Mouse (Mus musculus): ENCODE results near the gene Prrc2a. TPM values are rescaled to one million over a fixed set of nuclear protein-coding genes. Genes with fewer than 3 reads are reported as not detected.

Prrc2a gene
- total RNA-seq (2021): 100 to 1,000 TPM; 270 to 288 TPM
- long read RNA-seq, experiment 1, partial matches to known transcripts: 16 of 20 reads
- long read RNA-seq, experiment 1, other reads (novel, unspliced or antisense): 4 of 20 reads
- long read RNA-seq, experiment 2, partial matches to known transcripts: 12 of 18 reads
- long read RNA-seq, experiment 2, other reads (novel, unspliced or antisense): 6 of 18 reads

GRCm38 (mm10) chr17:35164568-35165450 is at the start of gene Prrc2a:
Gene Prrc2a (minus strand): TSS chr17:35164897.
- DNase-seq (ENCODE audit: low spot score in 2 of 2): peak; percentile 98 to 99

DNA sequence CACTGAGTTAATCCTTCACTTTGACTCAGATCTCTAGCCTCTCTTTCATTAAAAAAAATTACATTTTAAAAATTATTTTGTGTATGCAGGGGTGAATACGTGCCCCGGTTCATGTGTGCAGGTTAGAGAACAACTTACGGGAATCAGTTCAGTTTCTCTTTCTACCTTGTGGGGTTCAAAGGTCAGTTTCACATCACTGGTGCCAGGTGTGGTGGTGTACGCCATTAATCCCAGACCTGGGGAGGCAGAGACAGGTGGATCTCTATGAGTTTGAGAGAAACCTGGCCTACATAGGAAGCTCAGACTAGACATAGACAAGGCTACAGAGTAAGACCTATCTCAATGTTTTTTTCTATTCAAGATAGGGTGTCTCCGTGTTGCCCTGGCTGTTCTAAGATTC is 48.4 kb upstream of the Prrc2a start:
- no peak for DNase-seq (ENCODE audit: low spot score in 2 of 2)

- no peak for DNase-seq (ENCODE audit: low spot score in 2 of 2)
Measured at GRCm38 (mm10) chr17:35210593-35210992, 45.9 kb upstream of the Prrc2a start.

GRCm38 (mm10) chr17:35209785-35210535 is 45.3 kb upstream of the Prrc2a start:
- no peak for DNase-seq (ENCODE audit: low spot score in 2 of 2)

GRCm38 (mm10) chr17:35205380-35205769 is 40.7 kb upstream of the Prrc2a start:
- DNase-seq (ENCODE audit: low spot score in 2 of 2): no peak

DNA sequence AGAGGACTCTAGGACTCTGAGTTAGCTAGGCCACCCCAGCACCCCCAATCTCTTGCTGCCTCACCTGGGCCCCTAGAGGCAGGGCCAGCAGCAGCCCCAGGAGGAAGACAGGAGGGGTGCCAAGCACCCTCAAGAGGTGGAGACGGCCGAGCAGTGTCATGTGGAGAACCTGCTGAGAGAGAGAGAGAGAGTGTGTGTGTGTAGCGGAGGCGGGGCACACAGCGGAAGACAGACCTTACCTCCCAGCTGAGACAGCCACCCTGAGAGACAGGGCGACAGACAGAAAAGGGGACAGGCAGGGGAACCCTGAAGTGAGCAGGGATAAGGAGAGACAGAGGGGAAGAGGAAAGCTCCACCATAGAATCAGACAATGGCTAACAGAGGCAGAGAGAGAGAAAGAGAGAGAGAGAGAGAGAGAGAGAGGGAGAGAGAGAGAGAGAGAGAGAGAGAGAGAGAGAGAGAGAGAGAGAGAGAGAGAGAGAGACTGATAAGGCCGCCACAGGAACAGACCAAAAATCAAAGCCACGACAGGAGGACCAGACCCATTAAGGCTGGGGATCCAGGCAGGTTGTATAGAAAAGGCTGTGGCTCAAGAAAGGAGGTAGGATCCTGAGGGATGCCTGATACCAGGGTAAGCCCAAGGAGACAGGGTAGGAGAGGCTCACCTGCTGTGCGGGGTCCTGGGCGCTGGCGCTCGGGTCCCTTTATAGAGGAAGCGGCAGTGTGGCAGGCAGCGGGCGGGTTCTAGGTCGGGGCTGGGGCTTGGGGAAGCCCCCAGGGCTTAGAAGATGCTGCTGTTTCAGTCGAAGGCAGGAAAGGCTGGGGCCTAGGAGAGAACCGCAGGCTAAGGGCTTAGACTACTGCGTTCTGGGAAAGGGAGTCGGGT is 40.0 kb upstream of the Prrc2a start, which contains the start of gene Lta:
Gene Lta (minus strand): TSS at position 858 of the 886 bp plus-strand sequence.
- DNase-seq (ENCODE audit: low spot score in 2 of 2): no peak

- no peak for DNase-seq (ENCODE audit: low spot score in 2 of 2)
Measured at GRCm38 (mm10) chr17:35202442-35202841, 37.7 kb upstream of the Prrc2a start.

GRCm38 (mm10) chr17:35201787-35202186 is 37.1 kb upstream of the Prrc2a start, which contains the start of gene Tnf:
Gene Tnf (minus strand): TSS chr17:35202007.
- DNase-seq (ENCODE audit: low spot score in 2 of 2): no peak

DNA sequence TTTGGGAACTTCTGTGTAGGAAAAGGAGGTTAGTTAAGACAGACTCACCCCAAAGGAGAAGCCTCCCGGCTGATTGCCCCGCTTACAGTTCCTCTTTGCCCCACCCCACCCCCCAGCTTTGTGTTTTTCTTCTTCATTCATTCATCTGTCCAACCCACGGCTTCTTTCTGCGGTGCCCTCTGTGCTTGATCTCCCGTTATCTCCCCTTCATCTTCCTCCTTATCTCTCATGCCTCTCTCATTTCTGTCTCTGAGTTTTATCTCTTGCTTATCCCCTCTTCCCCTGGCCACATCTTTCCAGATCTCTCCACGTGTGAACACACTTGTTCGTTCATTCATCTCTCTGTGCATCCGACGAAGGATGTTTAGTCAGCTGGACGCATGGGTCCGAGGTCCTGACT is 36.4 kb upstream of the Prrc2a start:
- DNase-seq (ENCODE audit: low spot score in 2 of 2): no peak

DNA sequence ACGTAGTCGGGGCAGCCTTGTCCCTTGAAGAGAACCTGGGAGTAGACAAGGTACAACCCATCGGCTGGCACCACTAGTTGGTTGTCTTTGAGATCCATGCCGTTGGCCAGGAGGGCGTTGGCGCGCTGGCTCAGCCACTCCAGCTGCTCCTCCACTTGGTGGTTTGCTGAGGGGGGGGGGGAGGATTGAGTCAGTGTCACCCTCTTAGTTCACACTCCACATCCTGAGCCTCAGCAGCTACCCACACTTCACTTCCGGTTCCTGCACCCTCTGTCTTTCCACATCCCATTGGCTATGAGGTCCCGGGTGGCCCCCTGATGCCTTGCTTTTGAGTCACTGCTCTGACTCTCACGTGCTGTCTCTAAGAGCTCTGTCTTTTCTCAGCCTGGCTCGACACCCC is 35.7 kb upstream of the Prrc2a start:
- no peak for DNase-seq (ENCODE audit: low spot score in 2 of 2)

DNA sequence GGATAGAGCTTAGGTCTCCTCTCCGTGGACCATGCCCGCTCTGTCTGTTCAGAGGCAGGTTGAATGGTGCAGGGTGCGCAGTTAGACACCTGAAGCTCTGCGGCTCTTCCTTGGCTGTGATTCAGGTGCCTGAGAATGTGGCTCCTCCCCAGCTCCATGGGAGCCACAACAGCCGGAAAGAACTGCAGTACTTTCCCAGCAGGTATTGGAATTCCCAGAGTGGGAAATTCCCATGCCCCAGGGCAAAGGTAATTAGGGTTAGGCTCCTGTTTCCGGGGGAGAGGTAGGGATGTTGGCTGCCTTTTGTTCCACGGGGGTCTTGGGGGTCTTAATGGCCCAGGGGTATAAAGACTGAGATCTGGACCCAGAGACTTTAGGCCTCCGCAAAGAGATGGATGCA is 34.2 kb upstream of the Prrc2a start:
- no peak for DNase-seq (ENCODE audit: low spot score in 2 of 2)

DNA sequence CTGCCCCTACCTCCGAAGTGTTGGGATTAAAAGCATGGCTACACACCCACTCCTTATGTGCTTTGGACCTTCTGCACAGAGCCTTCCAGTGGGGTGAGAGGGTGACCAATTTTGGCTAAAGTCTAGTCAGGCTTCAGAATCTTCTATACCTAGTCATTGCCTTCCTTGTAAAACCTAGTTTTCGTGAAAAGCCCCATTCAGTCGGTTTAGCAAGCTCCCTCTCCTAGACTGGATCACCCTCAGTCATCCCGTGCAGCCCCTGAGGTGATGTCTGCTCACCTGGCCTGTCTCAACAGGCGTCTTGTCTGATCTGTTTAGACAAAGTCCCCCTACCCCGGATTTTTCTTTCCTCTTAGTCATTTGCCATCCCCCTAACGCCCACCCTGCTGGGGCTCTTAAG is 33.3 kb upstream of the Prrc2a start:
- no peak for DNase-seq (ENCODE audit: low spot score in 2 of 2)

DNA sequence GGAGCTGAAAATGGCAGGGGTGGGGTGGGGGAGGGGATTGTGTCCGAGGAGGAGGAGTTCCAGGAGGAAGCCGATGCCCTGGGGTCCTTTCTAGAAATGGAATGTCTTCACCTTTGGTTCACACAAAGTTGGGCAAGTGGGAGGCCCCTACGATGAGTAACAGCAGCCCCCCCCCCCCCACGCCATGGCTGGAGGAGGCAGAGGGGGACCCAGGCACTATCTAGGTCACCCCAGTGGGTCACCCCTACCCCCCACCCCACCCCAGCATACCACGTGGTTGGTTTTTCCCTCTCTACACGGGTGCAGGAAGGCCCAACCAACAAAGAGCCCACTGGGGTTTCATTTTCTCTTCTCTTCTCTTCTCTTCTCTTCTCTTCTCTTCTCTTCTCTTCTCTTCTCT is 32.4 kb upstream of the Prrc2a start:
- DNase-seq (ENCODE audit: low spot score in 2 of 2): no peak

DNA sequence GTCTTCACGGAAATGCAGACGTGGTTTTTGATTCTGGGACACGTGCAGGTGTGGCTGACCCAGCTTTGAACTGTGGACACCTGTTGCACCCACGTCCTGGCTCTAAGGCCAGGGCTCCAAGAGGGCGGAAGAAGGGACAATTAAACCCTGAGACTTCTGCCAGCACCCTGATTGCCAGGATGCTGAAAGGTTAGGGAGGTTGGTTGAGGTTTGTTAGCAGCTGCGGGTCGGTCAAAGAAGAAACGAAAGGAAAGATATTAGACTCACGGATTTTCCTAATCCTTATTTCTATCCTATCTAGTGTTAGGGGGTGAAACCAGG is 31.6 kb upstream of the Prrc2a start:
- no peak for DNase-seq (ENCODE audit: low spot score in 2 of 2)

GRCm38 (mm10) chr17:35195631-35196320 is 31.1 kb upstream of the Prrc2a start:
- peak; percentile 78 to 83 for DNase-seq (ENCODE audit: low spot score in 2 of 2)

DNA sequence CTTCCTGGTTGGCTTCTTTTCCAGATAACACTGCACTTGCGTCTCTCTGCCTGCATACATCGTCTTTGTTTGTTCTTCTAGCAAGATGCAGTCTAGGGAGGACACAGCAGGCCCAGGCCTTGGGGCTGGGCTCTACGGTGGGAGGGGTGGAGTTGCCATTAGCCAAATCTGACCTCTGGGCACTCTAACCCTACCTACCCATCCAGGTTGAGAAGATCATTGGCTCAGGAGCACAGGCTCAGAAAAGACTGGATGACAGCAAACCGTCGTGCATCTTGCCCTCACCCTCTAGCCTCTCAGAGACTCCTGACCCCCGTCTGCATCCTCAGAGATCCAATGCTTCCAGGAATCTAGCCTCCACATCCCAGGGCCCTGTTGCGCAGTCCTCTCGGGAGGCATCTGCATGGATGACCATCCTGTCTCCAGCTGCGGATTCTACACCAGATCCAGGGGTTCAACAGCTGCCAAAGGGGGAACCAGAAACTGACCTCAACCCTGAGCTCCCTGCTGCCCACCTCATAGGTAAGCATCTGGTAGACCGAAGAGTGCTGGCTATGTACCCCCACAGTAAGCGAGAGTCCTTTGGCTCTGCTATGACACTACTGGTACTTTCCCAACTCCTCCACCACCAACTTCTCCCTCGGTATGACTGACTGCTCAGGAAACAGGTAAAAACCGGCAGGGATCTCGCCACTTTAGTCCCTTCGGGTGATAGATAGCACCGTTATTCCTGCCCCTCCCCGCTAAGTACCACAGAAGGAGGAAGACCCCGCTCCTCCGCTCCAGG is 30.3 kb upstream of the Prrc2a start:
- no peak for DNase-seq (ENCODE audit: low spot score in 2 of 2)

DNA sequence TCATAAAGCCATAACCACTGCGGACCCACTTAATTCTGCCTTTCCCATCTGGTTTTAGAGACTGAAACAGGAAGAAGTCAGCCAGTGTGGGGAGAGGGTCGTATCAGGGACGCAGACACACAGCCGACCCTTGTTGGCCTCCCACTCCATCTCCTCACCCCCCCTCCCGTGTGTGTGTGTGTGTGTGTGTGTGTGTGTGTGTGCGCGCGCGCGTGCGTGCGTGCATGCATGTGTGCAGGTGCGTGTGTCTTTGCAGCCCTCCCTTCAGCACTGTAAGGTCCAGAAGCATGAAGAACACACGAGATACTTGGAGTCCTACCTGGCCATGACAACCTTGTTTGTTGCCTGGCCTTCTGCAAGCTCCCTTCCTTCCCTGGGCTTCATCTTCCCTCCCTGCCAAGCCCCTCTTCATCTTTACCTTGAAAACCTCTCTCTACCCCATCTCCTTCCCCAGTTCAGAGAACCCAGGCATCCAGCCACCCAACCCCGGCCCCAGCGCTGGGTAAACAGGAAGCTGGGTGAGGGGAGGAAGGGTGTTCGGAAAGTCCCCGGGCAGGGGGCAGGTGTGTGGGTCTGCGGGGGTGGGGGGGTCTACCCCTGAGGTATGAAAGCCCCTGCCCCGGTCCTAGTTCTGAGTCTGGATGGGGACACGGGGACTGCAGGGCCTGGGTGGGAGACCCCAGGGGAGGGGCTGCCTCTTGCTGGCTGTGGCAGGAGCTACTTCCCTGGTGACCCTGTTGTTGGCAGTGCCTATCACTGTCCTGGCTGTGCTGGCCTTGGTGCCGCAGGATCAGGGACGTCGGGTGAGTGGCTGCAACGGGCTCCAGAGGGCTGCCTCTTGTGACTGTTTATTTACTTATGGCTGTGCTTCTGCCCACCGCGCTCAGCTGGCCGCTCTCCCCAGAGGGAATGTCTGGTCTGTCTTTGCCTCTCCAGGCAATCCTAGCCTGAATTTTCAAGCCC is 29.5 kb upstream of the Prrc2a start, which contains the start of gene Ltb:
Gene Ltb (plus strand): TSS at position 559 of the 963 bp plus-strand sequence.
- no peak for DNase-seq (ENCODE audit: low spot score in 2 of 2)

DNA sequence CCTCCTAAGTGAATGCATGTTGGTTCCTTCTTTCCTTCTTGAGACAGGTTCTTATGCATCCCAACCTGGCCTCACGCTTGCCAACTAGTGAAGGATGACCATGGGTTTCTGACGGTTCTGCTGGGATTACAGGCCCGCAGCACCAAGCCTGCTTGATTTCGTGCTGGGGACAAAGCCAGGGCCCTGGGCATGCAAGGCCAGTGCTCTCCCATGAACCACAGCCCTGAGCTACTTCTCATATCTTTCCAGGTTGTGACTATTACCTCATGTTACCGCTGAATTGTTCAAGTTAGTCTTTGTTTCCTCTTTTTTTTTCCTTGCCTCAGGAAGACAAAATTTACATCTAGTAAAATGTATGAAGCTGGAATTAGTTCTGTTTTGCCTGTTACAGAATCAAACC is 28.2 kb upstream of the Prrc2a start:
- DNase-seq (ENCODE audit: low spot score in 2 of 2): no peak
